Mouse (Mus musculus): Measurements from ENCODE around the gene Trpt1.

The Trpt1 gene

DNA sequence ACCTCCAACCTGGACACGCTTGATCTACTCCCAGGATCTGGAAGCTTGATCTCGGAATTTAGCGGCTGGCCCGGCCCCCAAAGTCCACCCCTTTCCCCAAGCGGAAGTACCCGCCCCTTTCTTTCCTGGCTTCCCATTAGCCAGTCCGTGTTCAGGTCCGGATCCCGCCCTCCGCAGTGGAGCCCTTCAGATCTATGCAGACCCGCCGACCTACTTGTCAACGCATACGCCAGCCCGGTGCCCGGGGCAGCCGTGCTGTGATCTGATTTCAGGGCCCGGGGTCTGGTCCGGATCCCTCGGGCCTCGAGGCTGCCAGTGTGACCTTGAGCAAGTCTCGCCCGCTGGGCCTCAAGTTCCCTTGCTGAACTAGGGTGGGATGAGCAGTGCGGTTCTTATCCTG, at the start of gene Trpt1, which contains the start of gene Nudt22:
Gene Trpt1 (plus strand): TSS at position 126 of the 400 bp plus-strand sequence.
Gene Nudt22 (minus strand): TSS at position 112 of the 400 bp plus-strand sequence.
- DNase-seq (ENCODE audit: low read depth, low spot score), result no peak

DNA sequence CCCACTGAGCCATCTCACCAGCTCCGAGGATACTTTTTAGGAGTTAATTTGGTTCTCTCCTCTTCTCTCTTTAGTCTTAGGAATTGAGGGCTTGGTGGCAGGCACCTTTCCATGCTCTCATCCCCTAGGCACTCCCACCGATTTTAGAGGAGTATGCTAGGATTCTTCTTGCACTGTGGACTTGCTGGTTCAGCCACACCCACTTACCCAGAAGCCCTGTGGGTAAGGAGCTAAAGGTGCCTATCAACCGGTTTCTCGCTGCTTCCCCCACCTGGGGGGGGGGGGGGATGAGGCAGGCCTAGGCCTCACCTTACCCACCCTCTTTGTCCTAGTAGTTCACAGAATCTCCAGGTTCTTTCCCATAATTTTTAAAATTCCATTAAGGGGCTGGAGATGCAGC, 48.2 kb upstream of the Trpt1 start:
- DNase-seq (ENCODE audit: low read depth, low spot score), result no peak

- no peak for DNase-seq (ENCODE audit: low read depth, low spot score)
Observed at GRCm38 (mm10) chr19:6948186-6948585, 47.7 kb upstream of the Trpt1 start.

DNA sequence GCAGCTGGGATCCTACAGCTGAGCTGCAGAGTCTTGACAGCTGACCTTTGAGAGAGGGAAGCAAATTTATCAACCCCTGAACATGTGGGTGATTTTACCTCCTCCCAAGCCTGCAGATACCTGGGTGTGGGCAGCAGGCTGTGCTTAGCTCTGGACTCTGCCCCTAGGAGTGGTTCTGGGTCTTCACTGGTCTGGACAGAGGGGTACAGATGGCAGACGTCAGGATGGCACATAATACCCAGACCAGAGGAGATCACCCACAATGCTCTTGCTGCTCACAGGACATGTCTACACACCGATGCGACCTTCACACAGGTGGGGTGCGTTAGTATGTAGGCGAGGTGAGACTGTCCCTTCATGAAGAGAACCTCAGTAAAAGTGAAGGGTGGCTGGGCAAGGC, 46.4 kb upstream of the Trpt1 start:
- DNase-seq (ENCODE audit: low read depth, low spot score), result no peak

DNA sequence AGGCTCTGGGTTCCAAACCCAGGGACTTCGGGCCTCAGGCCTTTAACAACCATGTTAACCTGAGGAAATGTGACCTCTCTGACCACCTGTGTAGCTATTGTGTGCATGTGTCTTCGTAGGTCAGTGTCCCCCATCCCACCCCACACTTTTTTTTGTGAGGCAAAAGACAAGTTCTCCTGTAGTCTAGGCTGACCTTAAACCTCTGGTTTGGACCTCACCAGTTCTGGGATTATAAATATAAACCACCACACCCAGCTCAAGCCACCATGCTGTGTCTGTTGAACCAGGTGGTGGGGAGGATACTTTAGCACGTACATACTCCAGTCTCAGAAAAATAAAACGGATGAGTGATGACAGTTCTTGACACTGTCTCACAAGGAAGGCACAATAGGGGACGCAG, 46.0 kb upstream of the Trpt1 start:
- no peak for DNase-seq (ENCODE audit: low read depth, low spot score)

GRCm38 (mm10) chr19:6950613-6951153, 45.2 kb upstream of the Trpt1 start:
- DNase-seq (ENCODE audit: low read depth, low spot score), result peak; percentile 66

DNA sequence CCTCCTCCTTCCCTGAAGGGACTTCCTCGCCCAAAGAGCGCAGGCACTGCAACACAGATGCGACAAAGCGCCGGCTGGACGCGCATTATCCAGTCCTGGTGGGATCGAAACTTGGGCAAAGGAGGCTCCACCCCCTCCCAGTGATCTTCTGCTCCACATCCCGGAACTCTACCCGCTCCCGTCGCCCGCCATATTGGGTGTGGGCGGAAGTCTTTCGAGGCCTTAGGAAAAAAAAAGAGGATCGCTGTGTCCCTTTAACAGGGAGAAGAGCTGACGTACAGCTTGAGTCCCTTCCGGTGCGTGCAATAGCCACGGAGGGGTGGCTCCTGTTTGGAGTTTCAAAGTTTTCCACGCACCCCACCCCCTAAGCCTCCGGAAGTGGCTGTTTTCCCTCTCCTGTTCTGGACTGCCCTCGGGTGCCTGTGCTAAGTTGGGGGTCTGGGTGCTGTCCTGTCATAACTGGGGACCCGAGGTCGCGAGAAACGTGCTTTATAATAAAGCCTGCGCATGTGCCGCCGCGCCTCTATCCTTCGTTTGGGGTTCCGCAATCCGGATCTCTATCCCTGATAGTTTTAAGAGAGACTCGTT, 44.5 kb upstream of the Trpt1 start:
- peak; percentile 86 for DNase-seq (ENCODE audit: low read depth, low spot score)

DNA sequence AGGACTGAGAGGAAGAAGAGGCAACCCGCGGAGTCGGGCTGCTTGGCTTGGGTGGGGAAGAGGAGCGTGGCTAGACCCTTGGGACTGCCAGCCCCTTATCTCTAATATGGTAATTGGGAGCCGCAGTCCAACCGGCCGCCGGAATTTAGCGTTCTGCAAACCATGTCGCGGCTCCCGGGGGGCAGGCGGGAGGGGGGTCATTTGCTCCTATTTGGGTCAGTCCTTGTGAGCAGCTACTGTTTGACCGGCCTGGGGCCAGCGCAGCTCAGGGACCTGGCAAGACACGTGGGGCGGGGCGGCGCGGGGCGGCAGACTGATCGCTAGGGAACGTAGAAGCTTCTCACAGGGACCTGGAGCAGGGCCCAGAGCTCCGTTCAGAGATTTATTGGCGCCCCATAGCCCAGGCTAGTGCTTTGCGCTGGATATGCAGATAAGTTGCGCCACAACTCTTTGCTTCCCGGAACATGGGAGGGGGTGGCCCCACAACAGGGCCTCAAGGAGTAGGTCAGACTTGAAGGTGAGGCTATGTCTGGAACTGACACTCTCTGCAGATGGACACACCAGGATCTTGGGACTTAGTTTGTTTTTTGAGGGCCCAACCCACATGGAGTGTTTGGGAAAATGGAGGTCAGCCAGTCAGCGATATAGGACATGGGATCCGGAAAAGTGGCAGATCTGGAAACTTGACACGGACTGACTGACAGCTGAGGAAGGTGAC, 43.8 kb upstream of the Trpt1 start:
- DNase-seq (ENCODE audit: low read depth, low spot score), result no peak

DNA sequence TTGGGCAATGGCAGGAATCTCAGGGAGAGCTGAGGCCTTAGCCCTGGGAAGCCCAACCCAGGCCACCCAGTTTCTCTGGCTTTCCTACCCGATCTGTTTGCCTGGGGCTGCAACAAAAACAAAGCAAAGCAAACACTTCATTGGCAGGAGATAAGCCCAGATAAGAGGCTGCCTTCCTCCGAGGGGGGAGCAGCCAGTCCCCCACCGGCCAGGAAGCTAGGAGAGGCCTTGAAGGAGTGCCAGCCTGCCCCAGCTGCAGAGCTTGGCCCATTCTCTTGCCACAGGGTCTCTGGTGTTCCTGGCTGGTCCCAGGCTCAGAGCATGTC, 43.3 kb upstream of the Trpt1 start:
- no peak for DNase-seq (ENCODE audit: low read depth, low spot score)

- DNase-seq (ENCODE audit: low read depth, low spot score), result no peak
Observed at GRCm38 (mm10) chr19:6954046-6954445, 41.9 kb upstream of the Trpt1 start.

DNA sequence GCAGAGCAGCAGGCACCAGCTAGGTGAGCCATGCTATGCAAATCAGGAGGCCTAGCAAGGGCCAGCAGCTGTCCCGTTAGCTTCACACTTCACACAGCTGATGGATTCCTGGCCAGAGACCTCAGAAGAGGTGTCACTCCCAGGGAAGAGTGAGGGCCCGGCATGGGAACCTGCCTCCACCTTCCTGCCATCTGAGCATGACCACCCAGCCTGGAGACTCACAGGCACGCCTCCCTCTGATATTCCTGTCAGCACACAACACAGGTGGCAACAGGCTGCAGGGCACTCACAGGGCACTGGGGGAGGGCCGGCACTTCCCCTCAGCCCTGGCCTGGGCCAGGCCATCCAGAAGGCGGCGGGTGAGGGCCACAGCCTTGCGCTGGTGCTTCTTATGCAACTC, 40.5 kb upstream of the Trpt1 start:
- DNase-seq (ENCODE audit: low read depth, low spot score), result no peak

- no peak for DNase-seq (ENCODE audit: low read depth, low spot score)
Observed at GRCm38 (mm10) chr19:6956461-6956860, 39.5 kb upstream of the Trpt1 start.

- DNase-seq (ENCODE audit: low read depth, low spot score), result no peak
Observed at GRCm38 (mm10) chr19:6968491-6969271, 27.2 kb upstream of the Trpt1 start.

GRCm38 (mm10) chr19:6969291-6969664, 26.7 kb upstream of the Trpt1 start:
- no peak for DNase-seq (ENCODE audit: low read depth, low spot score)

DNA sequence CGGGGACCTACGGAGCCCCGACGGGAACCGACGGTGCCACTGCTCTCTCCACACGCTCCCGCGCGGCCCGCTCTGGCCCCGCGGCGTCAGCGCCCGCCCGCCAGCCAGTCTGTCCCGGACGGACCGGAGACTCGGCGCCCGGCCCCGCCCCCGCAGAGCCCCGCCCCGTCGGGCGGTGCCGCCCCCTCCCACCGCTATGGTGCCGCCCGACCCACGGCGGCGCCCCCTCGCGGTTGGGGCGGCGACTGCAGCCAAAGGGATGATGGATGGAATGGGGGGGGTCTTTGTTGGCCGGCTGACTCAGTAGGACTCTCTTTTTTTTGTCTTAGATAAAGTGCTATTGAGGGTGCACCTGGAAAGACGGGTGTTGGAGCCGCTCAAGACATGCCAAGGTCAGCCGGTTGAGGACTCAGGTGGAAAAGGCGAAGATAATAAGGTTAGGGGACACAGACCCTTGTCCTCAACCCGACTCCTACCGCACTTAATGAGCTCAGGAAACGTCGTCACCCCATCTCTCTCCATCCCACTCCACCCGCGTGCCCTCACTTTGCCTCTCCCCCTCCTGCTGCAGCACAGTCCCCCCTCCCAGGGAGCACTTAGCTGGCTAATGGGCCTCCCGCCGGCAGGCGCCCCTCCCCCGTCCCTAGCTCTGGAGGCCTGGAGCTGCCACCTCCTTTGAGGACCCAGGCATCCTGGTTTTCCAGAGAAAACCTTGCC, 26.1 kb upstream of the Trpt1 start:
- DNase-seq (ENCODE audit: low read depth, low spot score), result no peak

DNA sequence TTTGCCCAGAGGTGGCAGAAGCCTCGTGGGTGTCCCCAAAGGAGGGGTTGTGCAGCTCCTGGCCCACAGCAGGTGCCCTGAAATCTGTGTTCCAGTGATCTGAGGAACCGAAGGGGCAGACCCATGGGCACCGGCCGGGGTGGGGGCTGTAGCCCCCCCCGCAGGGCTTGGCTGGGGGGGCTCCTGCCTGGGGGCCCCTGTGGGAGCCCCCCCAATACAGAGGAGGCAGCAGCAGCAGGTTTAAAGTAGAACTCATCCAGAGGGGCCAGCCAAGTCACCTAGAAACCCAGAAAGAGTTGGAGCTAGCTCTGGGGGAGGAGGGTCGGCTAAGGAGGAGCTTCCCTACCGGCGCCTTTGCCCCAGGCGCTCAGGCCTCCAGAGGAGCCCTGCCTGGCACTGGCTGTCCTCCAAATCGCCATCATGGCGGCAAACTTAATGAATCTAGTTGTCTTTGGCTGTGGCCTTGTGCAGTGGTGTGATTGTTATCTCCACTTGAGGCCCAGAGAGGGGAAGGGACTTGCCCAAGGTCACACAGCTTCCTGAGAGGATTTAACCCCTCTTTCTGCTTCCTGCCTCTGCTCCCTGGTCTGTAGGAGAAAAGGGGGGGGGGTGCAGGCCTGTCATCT, 25.4 kb upstream of the Trpt1 start:
- DNase-seq (ENCODE audit: low read depth, low spot score), result no peak

DNA sequence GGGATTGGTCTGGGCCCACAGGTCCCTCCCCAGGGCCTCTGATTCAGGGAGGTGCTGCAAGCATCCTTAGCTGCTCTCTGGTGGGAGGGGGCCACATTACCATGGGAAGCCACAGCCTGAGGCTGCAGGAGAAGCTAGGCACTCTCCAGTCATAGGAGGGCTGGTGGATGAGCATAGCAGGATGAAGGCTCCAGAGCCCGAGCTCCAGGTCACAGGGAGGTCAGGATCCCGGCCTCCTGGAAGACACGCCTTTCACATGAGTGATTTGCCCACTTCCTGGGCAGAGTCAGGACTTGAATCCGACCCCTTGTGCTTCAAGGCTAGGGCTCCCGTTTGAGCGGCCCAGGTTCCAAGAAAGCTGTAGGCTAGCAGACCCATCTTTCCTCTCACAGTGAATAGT, 24.3 kb upstream of the Trpt1 start:
- DNase-seq (ENCODE audit: low read depth, low spot score), result no peak

GRCm38 (mm10) chr19:6972247-6972917, 23.5 kb upstream of the Trpt1 start:
- DNase-seq (ENCODE audit: low read depth, low spot score), result no peak

GRCm38 (mm10) chr19:6973581-6974190, 22.2 kb upstream of the Trpt1 start:
- no peak for DNase-seq (ENCODE audit: low read depth, low spot score)

Data from brain, embryonic 18.5 days (tissue).